Mouse (Mus musculus): Measurements from ENCODE around the gene Raver2. TPM values are rescaled to one million over a fixed set of nuclear protein-coding genes. Genes with fewer than 3 reads are reported as not detected.

The Raver2 gene
- total RNA-seq, 2 experiments from 2014 or later, result 7.0 to 9.4 TPM

DNA sequence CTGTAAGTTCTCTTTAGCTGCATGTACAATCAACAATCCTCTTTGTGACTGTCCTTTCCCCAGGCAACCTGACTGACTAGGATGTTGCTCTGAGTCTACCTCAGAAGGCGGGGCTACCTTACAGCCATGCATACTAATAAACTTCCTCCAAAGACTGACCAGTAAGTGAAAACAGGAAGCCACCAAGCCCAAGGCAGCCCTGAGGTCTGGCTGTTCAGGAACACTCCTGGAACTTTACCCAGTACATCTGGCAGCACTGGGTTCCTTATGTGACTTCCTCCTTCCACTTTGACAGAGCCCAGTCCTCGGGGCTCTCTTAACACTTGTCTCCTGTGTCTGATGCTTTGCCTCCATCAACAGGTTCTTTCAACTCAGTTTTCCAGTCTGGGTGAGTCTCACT is 104.0 kb downstream of the Raver2 start:
- DNase-seq (ENCODE audit: low spot score in 2 of 2), result no peak

DNA sequence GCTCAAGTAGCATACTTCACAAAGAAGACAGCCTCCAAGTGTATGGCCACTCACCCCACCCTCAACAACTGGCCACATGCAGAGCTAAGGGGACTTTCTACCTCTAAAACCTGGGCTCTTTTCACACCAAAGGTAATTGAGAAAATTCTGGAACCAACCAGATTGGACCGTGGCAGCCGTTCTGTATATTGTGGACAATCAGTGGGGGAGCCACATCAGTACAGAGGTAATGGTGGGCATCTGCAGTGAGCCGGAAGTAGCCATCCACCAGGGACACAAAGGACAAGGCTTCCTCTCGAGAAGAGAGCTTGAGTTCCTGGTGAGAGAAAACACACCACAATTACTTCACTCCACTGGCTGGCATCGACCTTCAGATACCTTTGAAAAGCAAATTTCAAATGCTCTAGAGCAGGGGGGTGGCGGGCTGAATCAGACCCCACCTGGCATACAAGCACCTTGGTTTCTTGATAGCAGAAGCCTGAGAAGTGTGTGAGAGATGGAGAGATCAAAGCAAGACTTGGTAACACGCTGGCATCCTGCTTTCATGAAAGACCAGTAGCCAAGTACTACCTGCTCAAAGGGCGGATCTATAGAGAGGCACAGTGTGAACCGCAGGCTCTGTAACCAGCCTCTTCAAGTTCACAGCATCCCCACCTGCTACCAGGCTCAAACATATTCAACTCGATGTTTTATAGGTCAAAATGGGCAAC is 106.3 kb downstream of the Raver2 start:
- DNase-seq (ENCODE audit: low spot score in 2 of 2), result no peak

DNA sequence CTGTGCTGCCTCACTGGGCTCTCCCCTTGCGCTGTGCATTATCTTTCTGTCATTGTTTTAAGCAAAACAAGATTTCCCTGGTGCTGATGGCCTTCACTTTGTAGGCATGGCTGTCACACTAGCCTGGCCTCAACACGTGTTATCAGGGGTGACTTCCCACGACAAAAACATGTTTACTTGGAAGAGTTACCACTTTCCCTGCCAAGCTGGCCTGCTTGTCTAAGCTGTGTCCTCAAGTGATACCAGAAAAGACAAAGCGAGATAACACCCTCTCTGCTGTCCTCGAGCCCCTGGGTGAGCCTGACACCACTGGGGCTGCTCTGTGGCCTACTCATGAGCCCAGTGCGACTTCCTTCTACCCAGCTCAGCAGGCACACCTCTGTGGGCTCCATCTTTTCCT is 107.3 kb downstream of the Raver2 start:
- DNase-seq (ENCODE audit: low spot score in 2 of 2), result no peak

DNA sequence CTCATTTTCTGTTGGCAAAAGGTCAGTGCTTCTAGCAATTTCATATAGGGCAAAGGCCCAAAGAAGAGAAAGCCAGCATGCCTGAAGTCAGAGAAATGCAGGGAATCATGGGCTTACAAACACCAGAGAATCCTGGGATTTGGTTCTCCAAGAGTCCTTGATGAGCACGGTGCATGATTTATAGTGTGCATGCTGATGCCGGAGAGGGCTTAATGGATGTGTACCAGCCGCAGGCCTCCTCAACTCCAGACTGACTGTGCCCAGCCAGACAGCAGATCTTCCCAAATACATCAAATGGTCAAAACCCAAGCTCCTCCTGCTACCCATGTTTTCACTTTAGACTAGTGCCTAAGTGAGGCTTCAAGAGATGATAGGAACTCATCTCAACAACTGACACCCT is 109.0 kb downstream of the Raver2 start:
- no peak for DNase-seq (ENCODE audit: low spot score in 2 of 2)

DNA sequence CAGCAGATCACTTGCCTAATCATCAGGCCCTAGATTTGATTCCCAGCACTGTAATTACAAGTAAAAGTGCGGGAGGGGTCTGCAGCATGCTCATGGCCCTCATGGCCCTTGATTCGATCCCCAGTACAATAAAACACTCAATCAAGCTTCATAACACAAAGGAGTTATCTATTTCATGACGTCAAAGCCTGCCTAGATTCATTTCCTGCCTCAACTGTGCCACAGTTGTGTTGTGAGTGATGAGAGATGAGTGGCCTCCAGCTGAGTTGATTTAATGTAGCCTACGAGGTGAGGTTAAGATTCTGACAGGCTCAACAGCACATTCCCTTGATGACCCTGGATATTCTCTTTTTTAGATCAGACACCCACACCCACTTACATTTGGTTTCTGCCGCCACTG is 110.3 kb downstream of the Raver2 start:
- no peak for DNase-seq (ENCODE audit: low spot score in 2 of 2)

DNA sequence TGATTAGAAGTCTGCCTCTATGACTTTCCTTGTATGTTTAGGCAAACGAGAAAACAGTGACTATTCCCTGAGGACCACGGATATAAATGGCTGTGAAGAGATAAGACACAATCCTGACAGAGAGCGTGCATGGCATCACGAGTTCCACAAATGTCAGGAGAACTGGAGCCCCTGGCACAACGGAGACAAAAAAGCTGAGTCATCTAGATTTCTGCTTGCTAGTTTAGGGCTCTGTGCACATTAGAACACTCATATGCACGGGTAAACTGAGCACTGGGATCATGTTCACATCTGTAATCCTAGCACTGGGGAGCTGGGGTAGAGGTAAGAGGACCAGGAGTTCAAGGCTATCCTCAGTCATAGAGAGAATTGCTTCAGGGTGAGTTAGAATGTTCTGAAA is 111.1 kb downstream of the Raver2 start:
- no peak for DNase-seq (ENCODE audit: low spot score in 2 of 2)

DNA sequence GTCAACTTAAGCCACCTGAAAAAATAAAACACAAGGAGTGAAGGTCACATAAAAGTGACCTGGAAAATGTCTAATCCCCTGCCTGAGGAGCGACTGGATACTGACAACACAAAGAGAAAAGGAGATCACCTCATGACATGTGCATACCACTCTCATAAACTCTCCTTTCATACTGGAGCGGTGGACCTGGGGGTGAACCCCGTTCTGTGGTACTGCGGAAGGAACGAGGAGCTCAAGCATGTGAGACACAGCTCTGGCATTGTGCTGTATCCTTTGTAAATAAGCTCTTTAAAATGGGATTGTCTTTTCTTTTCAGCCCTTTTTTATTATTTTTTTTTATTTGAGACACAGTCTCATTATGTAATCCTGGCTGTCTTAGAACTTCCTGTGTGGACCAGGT is 111.9 kb downstream of the Raver2 start:
- DNase-seq (ENCODE audit: low spot score in 2 of 2), result no peak

DNA sequence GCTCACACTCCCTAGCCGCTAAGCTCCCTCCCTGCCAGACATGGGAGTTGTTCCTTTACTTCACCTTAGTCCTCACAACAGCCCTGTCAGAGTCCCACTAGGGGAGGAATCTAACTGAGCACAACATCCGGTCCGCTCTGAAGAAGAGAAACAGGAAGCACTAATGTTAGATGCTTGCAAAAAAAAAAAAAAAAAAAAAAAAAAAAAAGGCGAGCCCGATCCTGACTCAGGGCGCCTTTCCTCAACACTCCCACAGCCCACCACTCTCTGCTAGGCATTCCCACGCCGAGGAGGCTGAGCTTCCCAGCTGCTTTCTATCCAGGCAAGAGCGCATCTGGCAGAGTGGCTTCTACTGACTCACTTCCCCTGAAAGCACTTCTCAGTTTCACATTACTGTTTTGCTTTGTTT is 113.8 kb downstream of the Raver2 start:
- DNase-seq (ENCODE audit: low spot score in 2 of 2), result no peak

DNA sequence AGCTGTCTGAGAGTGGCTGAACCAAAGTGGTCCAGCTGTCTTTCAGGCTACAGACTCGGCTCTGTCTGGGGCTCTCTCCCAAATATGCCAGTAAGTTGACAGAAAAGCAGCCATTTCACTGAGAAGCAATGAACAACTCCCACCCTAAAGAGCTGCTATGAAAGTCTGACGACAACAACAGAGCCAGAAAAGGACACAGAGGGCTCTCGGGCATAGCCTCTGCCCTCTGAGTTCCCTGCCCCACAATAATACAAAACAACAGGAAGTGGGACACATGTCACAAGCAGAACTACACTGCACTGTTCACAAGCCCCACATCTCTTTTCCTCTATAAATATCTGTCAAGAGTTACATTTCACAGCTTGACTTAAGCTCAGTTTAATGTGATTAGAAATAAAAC is 116.4 kb downstream of the Raver2 start:
- no peak for DNase-seq (ENCODE audit: low spot score in 2 of 2)

DNA sequence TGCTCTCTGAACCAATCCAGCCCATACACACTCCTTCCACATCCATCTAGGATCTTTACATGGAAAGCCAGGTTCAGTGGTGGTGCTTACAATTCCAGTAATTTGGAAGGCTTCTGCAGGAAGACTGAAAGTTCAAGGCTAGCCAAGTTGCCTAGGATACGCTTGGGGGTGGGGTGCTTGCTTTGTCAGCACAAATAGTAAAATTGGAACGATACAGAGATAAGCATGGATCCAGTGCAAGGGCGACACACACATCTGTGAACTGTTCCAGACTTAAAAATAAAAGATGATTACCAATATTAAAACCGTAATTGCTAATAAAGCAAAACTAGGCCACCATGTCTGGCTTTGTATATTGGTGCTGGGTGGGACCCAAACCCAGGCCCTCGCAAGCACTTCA is 117.8 kb downstream of the Raver2 start:
- no peak for DNase-seq (ENCODE audit: low spot score in 2 of 2)

DNA sequence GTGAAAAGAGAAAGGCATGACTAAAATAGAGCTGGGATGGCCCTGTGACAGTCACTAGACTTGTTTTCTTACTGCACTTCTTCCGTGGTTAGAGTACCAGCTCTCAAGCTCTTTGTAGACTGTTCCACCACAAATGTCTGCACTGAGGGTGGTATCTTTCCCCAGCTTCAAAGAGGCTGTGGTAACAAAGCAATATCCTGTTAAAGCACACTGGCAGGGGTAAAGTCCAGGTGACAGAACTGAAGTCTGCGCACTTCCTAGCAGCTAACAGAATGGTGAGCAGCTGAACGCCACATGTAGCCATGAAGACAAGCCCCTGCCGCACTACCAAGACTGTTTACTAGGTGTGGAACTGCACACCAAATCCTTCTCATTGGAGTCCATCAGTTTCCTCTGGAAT is 118.6 kb downstream of the Raver2 start:
- no peak for DNase-seq (ENCODE audit: low spot score in 2 of 2)

DNA sequence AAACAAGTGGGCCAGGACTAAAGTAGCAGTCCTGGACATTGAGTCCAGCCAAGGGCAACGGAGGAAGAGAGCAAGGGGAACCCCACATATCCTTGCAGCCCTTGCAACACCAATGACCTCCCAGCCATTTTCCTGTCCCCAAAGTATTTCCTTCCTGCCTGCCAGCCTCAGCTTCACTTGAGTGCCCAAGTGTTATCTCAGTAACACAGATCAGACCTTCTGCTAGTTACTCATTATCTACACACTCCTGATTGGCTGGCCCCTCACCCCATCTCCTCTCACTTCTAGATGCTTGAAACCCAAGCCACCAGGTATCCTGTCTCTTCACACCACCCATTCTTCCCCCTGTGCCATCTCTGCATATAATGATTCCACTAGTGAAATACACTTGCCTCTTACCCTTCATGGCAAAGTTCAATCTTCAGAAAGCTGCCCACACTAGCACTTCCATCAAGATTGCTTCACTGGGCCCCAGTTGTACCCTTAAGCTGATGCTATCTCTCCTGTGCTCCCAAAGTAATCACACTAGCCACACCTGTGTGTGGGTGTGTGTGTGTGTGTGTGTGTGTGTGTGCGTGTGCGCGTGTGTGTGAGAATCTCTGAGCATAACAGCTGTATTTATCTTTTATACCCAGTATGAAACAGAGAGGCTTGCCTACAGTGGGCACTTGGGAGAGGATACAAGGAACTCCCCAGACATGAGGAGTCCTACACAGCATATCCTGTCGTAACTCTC is 123.6 kb downstream of the Raver2 start:
- no peak for DNase-seq (ENCODE audit: low spot score in 2 of 2)

DNA sequence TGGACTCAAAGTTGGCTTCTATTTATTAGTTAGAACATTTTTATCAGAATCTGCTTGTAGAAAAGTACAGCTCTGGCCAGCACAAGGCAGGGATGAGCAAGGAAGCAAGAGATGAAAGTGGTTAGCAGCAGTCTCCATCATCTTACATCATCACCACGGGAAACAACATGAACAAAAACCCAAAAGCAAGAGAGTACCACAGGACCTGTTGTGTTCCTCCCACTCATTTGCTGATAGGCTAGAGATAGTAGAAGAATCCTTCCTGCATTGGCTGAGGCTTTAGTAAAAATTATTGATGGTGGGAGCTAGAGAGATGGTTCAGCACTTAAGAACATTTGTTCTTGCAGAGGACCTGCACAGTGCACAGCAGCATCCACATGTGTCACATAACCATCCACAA is 125.4 kb downstream of the Raver2 start:
- DNase-seq (ENCODE audit: low spot score in 2 of 2), result no peak

DNA sequence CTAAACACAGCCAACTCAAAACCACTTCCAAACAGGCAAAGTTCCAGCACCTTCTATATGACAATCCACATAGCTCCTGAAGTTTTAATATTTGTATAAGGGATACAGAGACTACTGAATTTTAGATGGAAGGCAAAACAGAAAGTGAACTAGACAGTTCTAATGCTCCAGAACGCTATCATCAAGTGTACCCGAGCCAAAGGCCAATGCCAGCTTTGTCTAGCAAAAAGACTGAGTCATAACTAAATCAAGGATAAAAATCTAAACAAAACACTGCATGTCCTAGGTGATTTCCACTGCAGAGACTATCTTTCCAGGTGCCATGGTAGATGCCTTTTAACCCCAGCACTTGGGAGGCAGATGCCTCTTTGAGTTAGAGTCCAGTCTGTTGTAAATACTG is 127.6 kb downstream of the Raver2 start:
- DNase-seq (ENCODE audit: low spot score in 2 of 2), result no peak

DNA sequence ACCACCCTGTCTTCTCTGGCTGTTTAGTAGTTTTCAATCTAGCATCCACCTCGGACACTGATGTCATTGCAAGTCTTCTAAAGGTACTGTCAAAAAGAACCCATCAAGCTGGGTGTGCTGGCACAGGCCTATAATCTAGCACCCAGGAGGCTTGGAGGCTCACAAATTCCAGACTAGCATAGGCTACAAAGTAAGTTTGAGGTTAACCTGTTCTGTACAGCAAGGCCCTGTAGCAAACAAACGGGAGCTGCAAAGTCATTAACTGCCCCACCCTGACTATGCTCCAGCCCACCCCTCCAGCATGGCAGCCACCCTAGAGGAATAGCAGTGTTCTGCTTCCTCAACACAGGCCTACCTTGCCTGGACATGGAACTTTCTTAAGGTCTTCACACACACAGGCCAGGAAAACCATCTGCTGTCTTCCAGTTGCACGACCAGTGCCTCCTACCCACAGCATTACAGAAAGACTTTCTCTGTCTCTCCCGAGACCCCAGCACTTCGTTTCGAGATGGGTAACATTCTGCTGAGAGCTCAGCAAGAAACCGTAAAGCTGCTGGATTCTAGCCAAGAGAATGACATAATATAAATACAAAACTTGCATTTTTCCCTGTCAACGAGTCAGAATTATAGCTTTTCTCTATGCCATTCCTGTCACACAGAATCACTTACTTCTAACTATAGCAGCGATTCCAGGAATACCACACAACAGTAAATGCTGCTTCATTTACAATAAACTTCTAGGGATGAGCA is 128.8 kb downstream of the Raver2 start:
- no peak for DNase-seq (ENCODE audit: low spot score in 2 of 2)

DNA sequence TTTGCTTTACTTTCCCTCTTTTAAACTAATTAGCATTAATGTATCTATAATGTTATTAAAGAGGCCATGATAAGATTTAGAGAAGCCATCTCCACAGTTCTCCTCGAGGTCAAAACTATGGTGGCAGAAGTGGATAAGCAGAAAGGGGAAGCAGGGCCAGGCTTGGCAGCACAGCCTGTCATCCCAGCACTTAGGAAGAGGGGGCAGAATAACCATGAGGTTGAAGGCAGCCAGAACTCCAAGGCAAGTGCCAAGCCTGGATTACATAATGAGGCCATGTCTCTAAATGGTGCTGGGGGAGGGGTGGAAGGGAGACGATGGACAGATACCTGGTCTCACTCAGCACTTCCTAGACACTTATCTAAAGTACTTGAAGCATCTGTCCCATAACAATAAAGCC is 129.6 kb downstream of the Raver2 start:
- no peak for DNase-seq (ENCODE audit: low spot score in 2 of 2)

DNA sequence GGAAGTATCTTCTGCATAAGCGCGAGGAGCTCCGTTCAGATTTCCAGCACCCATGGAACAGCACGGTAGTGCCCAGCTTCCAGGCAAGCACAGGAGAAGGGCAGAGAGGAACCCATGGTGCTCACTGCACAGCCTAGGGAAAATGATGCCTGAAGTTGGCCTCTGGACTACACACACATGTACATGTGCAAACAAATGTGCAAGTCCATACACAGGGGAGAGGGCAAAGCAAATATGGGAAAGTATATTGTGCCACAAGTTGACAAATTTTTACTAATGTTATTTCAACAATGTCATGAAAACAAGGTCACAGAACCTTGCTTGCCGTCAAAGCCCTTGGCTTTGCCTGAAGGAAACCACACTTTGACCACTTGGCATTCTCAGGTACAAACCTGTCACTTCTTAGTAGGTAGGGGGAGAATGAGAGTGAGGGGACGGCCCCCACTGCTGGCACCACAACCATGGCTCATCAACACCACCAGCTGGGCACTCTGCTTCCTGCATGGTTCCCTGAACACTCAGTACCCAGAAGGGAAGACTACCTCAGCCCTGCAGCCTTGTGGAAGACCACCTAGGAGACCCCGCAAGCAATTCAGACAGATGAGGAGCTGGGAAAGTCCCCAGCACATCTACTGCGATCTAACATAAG is 130.8 kb downstream of the Raver2 start:
- no peak for DNase-seq (ENCODE audit: low spot score in 2 of 2)

Other genes with a start within 250 kb of the Raver2 start
- gene Gm10577, start 48.3 kb upstream of the Raver2 start, total RNA-seq (2021), result not detected
- gene Jak1, start 196.3 kb downstream of the Raver2 start, total RNA-seq (2021), result 100 to 1,000 TPM; 120 to 122 TPM